Mouse (Mus musculus): ENCODE measurements around the gene Tmem212.

GRCm38 (mm10) chr3:27839231-27839630, 56.9 kb downstream of the Tmem212 start:
- no peak for TF ChIP-seq POLR2A (IDR thresholded peaks at IDR 0.05; ENCODE audit: insufficient read length, low read depth)
- TF ChIP-seq USF1 (IDR thresholded peaks at IDR 0.05; ENCODE audit: low read depth): no peak
- no peak for TF ChIP-seq TCF3 (IDR thresholded peaks at IDR 0.05; ENCODE audit: insufficient read length, low read depth)
- no peak for TF ChIP-seq MAX (IDR thresholded peaks at IDR 0.05; ENCODE audit: low read depth)
- TF ChIP-seq CEBPB (IDR thresholded peaks at IDR 0.05; ENCODE audit: insufficient read depth, poor library complexity, severe bottlenecking): no peak

Data from myocyte (in vitro differentiated cells).